Mouse (Mus musculus) naive thymus-derived CD4-positive, alpha-beta T cell, adult 2 months (primary cell): ENCODE data around the gene Lbr.
"Not testable (repeated sequence)": the region's sequence is repeated elsewhere in the genome, so short reads cannot be mapped to it uniquely, and the experiment has no call there.

ENCODE experiments used
- DNase-seq: peaks from one replicate; pipeline ENCODE4 v3.0.0-alpha.2; 2011; ENCODE audit warnings: low read depth

Gene Lbr

GRCm38 (mm10) chr1:181852466-181852865, 9.6 kb upstream of the Lbr start:
- peak; percentile 63 for DNase-seq

GRCm38 (mm10) chr1:181851521-181852310, 8.9 kb upstream of the Lbr start:
- DNase-seq, result no peak

- no peak for DNase-seq
These were observed 7.6 kb upstream of the Lbr start for GRCm38 (mm10) chr1:181850441-181850840.

GRCm38 (mm10) chr1:181848210-181848609, 5.4 kb upstream of the Lbr start:
- DNase-seq, result no peak

GRCm38 (mm10) chr1:181847396-181847795, 4.5 kb upstream of the Lbr start:
- no peak for DNase-seq

- no peak for DNase-seq
These were observed 2.9 kb upstream of the Lbr start for GRCm38 (mm10) chr1:181845767-181846166.

- no peak for DNase-seq
These were observed 2.2 kb upstream of the Lbr start for GRCm38 (mm10) chr1:181844874-181845547.

GRCm38 (mm10) chr1:181841864-181842672, 778 bp downstream of the Lbr start:
- DNase-seq, result peak; percentile 91

- no peak for DNase-seq
These were observed 1.4 kb downstream of the Lbr start for GRCm38 (mm10) chr1:181841396-181841795.

GRCm38 (mm10) chr1:181839746-181840366, 3.0 kb downstream of the Lbr start:
- DNase-seq, result peak; percentile 57

- no peak for DNase-seq
These were observed 4.7 kb downstream of the Lbr start for GRCm38 (mm10) chr1:181838111-181838510.

- DNase-seq, result no peak
These were observed 9.7 kb downstream of the Lbr start for GRCm38 (mm10) chr1:181833143-181833542.

- DNase-seq, result no peak
These were observed 10.1 kb downstream of the Lbr start for GRCm38 (mm10) chr1:181832720-181833119.

GRCm38 (mm10) chr1:181828365-181828764, 14.5 kb downstream of the Lbr start:
- DNase-seq, result peak; percentile 78

GRCm38 (mm10) chr1:181826716-181827115, 16.1 kb downstream of the Lbr start:
- no peak for DNase-seq

- DNase-seq, result no peak
These were observed 31.2 kb downstream of the Lbr start for GRCm38 (mm10) chr1:181811481-181812223.

- no peak for DNase-seq
These were observed 42.2 kb downstream of the Lbr start for GRCm38 (mm10) chr1:181800667-181801066.

- no peak for DNase-seq
These were observed 42.9 kb downstream of the Lbr start for GRCm38 (mm10) chr1:181799911-181800310.

- DNase-seq, result no peak
These were observed 49.3 kb downstream of the Lbr start for GRCm38 (mm10) chr1:181793541-181793940.

- DNase-seq, result no peak
These were observed 52.9 kb downstream of the Lbr start for GRCm38 (mm10) chr1:181789952-181790351.

GRCm38 (mm10) chr1:181782600-181782999, 60.2 kb downstream of the Lbr start:
- DNase-seq, result not testable (repeated sequence)
